Mouse (Mus musculus) midbrain, embryonic 11.5 days (tissue): Measurements from ENCODE around the gene Sprn. TPM values are rescaled to one million over a fixed set of nuclear protein-coding genes. Genes with fewer than 3 reads are reported as not detected.
A peak's percentile ranks its signal among the peaks of the same experiment; 100 is the strongest.

ENCODE experiments used
- ATAC-seq: fragments of 200-750 bp; cut with Nextera tagmentation; 2 replicates; pipeline ENCODE4 v1.8.0; 2017; ENCODE audit warnings: moderate TSS enrichment, moderate library complexity; ENCODE audit not compliant: low FRiP score
- DNase-seq: peaks from one replicate; pipeline ENCODE4 v3.0.0; 2015; ENCODE audit warnings: low spot score; ENCODE audit errors: missing footprints
- H3K27ac ChIP-seq: fragments of 300-500 bp; sonication (generic); 2 replicates; pipeline ENCODE4 v1.5.1; 2014; ENCODE audit warnings: low read depth, low read length
- H3K27me3 ChIP-seq: fragments of 300-500 bp; sonication (generic); 2 replicates; pipeline ENCODE4 v1.6.1; 2014; ENCODE audit warnings: mild to moderate bottlenecking, low read length, moderate library complexity, mixed read lengths; ENCODE audit not compliant: control insufficient read depth, insufficient read depth
- H3K36me3 ChIP-seq: fragments of 300-500 bp; sonication (generic); 2 replicates; pipeline ENCODE4 v1.6.1; 2014; ENCODE audit warnings: mild to moderate bottlenecking, low read length, moderate library complexity, mixed read lengths; ENCODE audit not compliant: control insufficient read depth, insufficient read depth
- H3K4me1 ChIP-seq: fragments of 300-500 bp; sonication (generic); 2 replicates; pipeline ENCODE4 v1.6.1; 2014; ENCODE audit warnings: low read length; ENCODE audit not compliant: control insufficient read depth, insufficient read depth
- H3K4me2 ChIP-seq: fragments of 300-500 bp; sonication (generic); 2 replicates; pipeline ENCODE4 v1.6.1; 2014; ENCODE audit warnings: mild to moderate bottlenecking, moderate library complexity
- H3K4me3 ChIP-seq: fragments of 300-500 bp; sonication (generic); 2 replicates; pipeline ENCODE4 v1.5.1; 2014; ENCODE audit warnings: low read depth, low read length
- H3K9ac ChIP-seq: fragments of 300-500 bp; sonication (generic); 2 replicates; pipeline ENCODE4 v1.6.1; 2014; ENCODE audit warnings: low read length
- H3K9me3 ChIP-seq: fragments of 300-500 bp; sonication (generic); 2 replicates; pipeline ENCODE4 v1.6.1; 2016; ENCODE audit warnings: low read length; ENCODE audit not compliant: control insufficient read depth
- WGBS: fragments of 180-500 bp; shearing (Covaris S2); extraction: QIAGEN DNeasy Blood & Tissue Kit; methylation state at CpG from one replicate; pipeline ENCODE4 v1.1.7; 2014; 5-methylcytosine and 5-hydroxymethylcytosine counted together
- polyA plus RNA-seq: library from polyadenylated mRNA; unstranded; fragments of >200 nt; fragmentation: Nextera tagmentation; extraction: Ambion mirVana; gene quantifications from 2 replicates; pipeline ENCODE4 v1.2.1, GENCODE M21; 2014

Gene Sprn
- polyA plus RNA-seq, 1 experiment from 2014 or later: 0.89 TPM

- Histone ChIP-seq H3K4me3 (no peak within 1 kb of the TSS), H3K9me3 (no peaks in the 10 kb centered on the region), H3K27me3 (no peaks in the 10 kb centered on the region), H3K4me2 (no peak within 1 kb of the TSS), H3K9ac (no peak within 1 kb of the TSS), H3K27ac (no peak within 1 kb of the TSS), H3K36me3 (no peaks in the 10 kb centered on the region), H3K4me1 (no peaks in the 10 kb centered on the region)
- ATAC-seq: no peak
- no peak for DNase-seq
- WGBS: 77% methylated on average over 7 of the region's 7 CpGs
Observed at GRCm38 (mm10) chr7:140164664-140165063, 10.0 kb upstream of the Sprn start, which contains the start of gene Olfr522. Olfr522 (minus strand) TSS chr7:140164764.

GRCm38 (mm10) chr7:140160363-140160762 lies 5.7 kb upstream of the Sprn start:
- H3K4me1 ChIP-seq: no peaks in the 10 kb centered on the region
- no peaks in the 10 kb centered on the region for H3K9me3 ChIP-seq
- H3K4me3 ChIP-seq: no peak overlapping the region
- H3K9ac ChIP-seq: no peak overlapping the region
- ATAC-seq: no peak
- H3K27ac ChIP-seq: no peak overlapping the region
- H3K27me3 ChIP-seq: no peaks in the 10 kb centered on the region
- DNase-seq: no peak
- 81% methylated on average over 3 of the region's 3 CpGs for WGBS
- no peak overlapping the region for H3K4me2 ChIP-seq
- no peaks in the 10 kb centered on the region for H3K36me3 ChIP-seq

- ATAC-seq (peak; percentile 38), DNase-seq (no peak)
- peaks cover 11% of the 10 kb centered on the region for H3K27me3 ChIP-seq
- H3K36me3 ChIP-seq: no peaks in the 10 kb centered on the region
- peaks cover 11% of the 10 kb centered on the region for H3K4me1 ChIP-seq
- peak overlapping the region; percentile 31 for H3K4me3 ChIP-seq
- peak overlapping the region; percentile 58 for H3K4me2 ChIP-seq
- WGBS: 9% methylated on average over 4 of the region's 4 CpGs
- peak overlapping the region; percentile 62; the same call in 1 of the 2 replicates for H3K9ac ChIP-seq
- H3K27ac ChIP-seq: no peak overlapping the region
- H3K9me3 ChIP-seq: no peaks in the 10 kb centered on the region
Observed at GRCm38 (mm10) chr7:140153829-140154217, 854 bp downstream of the Sprn start.

GRCm38 (mm10) chr7:140153383-140153782 lies 1.3 kb downstream of the Sprn start:
- Histone ChIP-seq H3K4me1 (peaks cover 11% of the 10 kb centered on the region), H3K4me2 (peak overlapping the region; percentile 44), H3K36me3 (no peaks in the 10 kb centered on the region), H3K9ac (peak overlapping the region; percentile 38; the same call in 1 of the 2 replicates), H3K27ac (no peak overlapping the region), H3K27me3 (peaks cover 11% of the 10 kb centered on the region), H3K9me3 (no peaks in the 10 kb centered on the region), H3K4me3 (peak overlapping the region; percentile 11; the same call in 1 of the 2 replicates)
- ATAC-seq (peak; percentile 49; the same call in 1 of the 2 replicates), DNase-seq (peak; percentile 90)
- WGBS: 6% methylated on average over 28 of the region's 28 CpGs

GRCm38 (mm10) chr7:140144550-140144949 lies 10.1 kb downstream of the Sprn start:
- no peak for DNase-seq
- H3K27me3 ChIP-seq: no peaks in the 10 kb centered on the region
- ATAC-seq: no peak
- H3K4me2 ChIP-seq: no peak overlapping the region
- H3K9ac ChIP-seq: no peak overlapping the region
- no peaks in the 10 kb centered on the region for H3K9me3 ChIP-seq
- no peak overlapping the region for H3K27ac ChIP-seq
- no peaks in the 10 kb centered on the region for H3K36me3 ChIP-seq
- WGBS: 89% methylated on average over 4 of the region's 4 CpGs
- H3K4me1 ChIP-seq: no peaks in the 10 kb centered on the region
- H3K4me3 ChIP-seq: no peak overlapping the region

GRCm38 (mm10) chr7:140141350-140141749 lies 13.3 kb downstream of the Sprn start:
- ATAC-seq (no peak), DNase-seq (peak; percentile 88)
- no peaks in the 10 kb centered on the region for H3K27me3 ChIP-seq
- H3K4me1 ChIP-seq: peaks cover 6% of the 10 kb centered on the region
- WGBS: 4% methylated on average over 14 of the region's 14 CpGs
- no peaks in the 10 kb centered on the region for H3K36me3 ChIP-seq
- no peak overlapping the region for H3K4me2 ChIP-seq
- H3K4me3 ChIP-seq: no peak overlapping the region
- no peaks in the 10 kb centered on the region for H3K9me3 ChIP-seq
- H3K9ac ChIP-seq: no peak overlapping the region
- H3K27ac ChIP-seq: no peak overlapping the region

GRCm38 (mm10) chr7:140138021-140138310 lies 16.7 kb downstream of the Sprn start:
- H3K9ac ChIP-seq: peak overlapping the region; percentile 81
- no peak for ATAC-seq
- DNase-seq: peak; percentile 91
- H3K27ac ChIP-seq: no peak overlapping the region
- no peaks in the 10 kb centered on the region for H3K36me3 ChIP-seq
- peak overlapping the region; percentile 96 for H3K4me2 ChIP-seq
- H3K27me3 ChIP-seq: no peaks in the 10 kb centered on the region
- WGBS: 1% methylated on average over 8 of the region's 8 CpGs
- H3K9me3 ChIP-seq: no peaks in the 10 kb centered on the region
- H3K4me3 ChIP-seq: peak overlapping the region; percentile 59
- peaks cover 6% of the 10 kb centered on the region for H3K4me1 ChIP-seq

GRCm38 (mm10) chr7:140137135-140138020 lies 17.3 kb downstream of the Sprn start, which contains the start of gene Mtg1:
Mtg1 (plus strand) TSS chr7:140137564.
- Histone ChIP-seq H3K4me2 (peak within 1 kb of the TSS; percentile 96), H3K9ac (peak within 1 kb of the TSS; percentile 81), H3K27ac (no peak within 1 kb of the TSS), H3K4me3 (peak within 1 kb of the TSS; percentile 59), H3K4me1 (peaks cover 6% of the 10 kb centered on the region), H3K27me3 (no peaks in the 10 kb centered on the region), H3K9me3 (no peaks in the 10 kb centered on the region), H3K36me3 (no peaks in the 10 kb centered on the region)
- WGBS: 3% methylated on average over 39 of the region's 39 CpGs
- peak; percentile 97 for ATAC-seq
- peak; percentile 99 for DNase-seq

- ATAC-seq (no peak), DNase-seq (no peak)
- no peaks in the 10 kb centered on the region for H3K9me3 ChIP-seq
- H3K4me3 ChIP-seq: no peak overlapping the region
- H3K4me2 ChIP-seq: no peak overlapping the region
- H3K27me3 ChIP-seq: no peaks in the 10 kb centered on the region
- WGBS: 89% methylated on average over 5 of the region's 5 CpGs
- H3K27ac ChIP-seq: no peak overlapping the region
- H3K4me1 ChIP-seq: peaks cover 6% of the 10 kb centered on the region
- no peak overlapping the region for H3K9ac ChIP-seq
- H3K36me3 ChIP-seq: no peaks in the 10 kb centered on the region
Observed at GRCm38 (mm10) chr7:140135106-140135770, 19.4 kb downstream of the Sprn start.
